Mouse (Mus musculus): ENCODE measurements around the gene Slc16a13.

DNA sequence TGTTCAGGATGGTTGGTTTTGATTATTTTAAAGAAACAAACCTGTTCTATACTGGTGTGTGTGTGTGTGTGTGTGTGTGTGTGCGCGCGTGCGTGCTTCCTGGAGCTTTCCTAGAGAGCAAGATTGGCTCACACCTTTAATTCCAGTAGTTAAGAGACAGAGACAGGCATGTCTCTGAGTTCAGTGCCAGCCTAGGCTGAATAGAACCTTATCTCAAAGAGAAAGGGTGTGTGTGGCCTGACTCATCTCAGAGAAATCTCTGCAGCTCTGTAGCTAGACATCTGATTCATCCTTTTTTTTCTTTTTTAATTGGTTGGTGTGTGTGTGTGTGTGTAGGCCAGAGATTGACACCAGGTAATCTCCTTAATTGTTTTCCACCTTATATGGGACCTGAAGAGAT lies 38.2 kb upstream of the Slc16a13 start:
- TF ChIP-seq GATA1 (IDR thresholded peaks at IDR 0.05; ENCODE audit: borderline replicate concordance, low read length) = no peak
- no peak for TF ChIP-seq FLI1 (IDR thresholded peaks at IDR 0.05; ENCODE audit: low read length)

All from megakaryocyte, embryonic 14.5 days (primary cell).